Mouse (Mus musculus): ENCODE measurements around the gene Plagl2. TPM values are rescaled to one million over a fixed set of nuclear protein-coding genes. Genes with fewer than 3 reads are reported as not detected.

The Plagl2 gene
- polyA plus RNA-seq, 1 experiment: 15.3 TPM

DNA sequence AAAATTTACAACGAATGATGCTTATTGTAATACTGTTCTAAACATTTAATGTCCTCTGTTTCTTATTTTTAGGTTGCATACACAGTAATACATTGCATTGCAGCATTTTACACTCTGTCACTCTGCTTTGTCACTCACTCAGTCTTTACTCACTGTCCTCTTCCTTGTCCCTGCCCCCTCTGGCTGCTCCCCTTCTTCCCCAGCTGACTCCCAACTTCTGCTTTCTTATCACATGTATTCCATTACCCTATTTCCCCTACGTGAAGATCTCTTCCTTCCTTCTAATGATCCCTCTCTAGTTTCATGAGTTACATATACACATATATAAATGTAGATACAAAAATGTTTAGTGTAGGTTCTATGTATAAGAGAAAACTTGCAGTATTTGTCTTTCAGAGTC, 42.1 kb downstream of the Plagl2 start:
- H3K4me3 ChIP-seq (ENCODE audit: insufficient read depth, low read length): no peak overlapping the region
- no peak for TF ChIP-seq CTCF (IDR thresholded peaks at IDR 0.05; ENCODE audit: borderline replicate concordance, insufficient read depth, low read length)
- TF ChIP-seq POLR2A (IDR thresholded peaks at IDR 0.05; ENCODE audit: low read depth, low read length): no peak
- no peaks in the 10 kb centered on the region for H3K4me1 ChIP-seq (ENCODE audit: control insufficient read depth, insufficient read depth, low read length)
- H3K27ac ChIP-seq (ENCODE audit: insufficient read depth, low read length): no peak overlapping the region

DNA sequence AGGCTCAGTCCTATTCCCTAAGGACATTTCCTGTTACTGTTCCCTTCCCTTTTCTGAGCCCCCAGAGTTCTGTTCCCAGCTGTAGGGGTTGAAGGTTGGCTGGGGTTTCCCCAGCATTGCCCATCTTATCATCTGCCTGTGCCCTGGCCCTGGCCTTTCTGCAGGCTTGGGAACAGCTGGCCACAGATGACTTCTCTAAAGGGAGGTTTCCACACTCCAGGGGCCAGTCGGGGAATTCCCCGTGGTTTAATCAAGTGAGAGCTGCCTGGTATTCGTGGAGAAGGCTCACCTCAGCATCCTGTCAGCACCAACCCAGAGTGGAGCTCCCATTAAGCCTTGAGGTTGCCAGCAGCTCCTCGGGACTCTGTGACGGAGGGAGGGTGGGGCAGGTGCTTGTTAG, 42.7 kb downstream of the Plagl2 start:
- Histone ChIP-seq H3K4me3 (ENCODE audit: insufficient read depth, low read length) (no peak overlapping the region), H3K27ac (ENCODE audit: insufficient read depth, low read length) (no peak overlapping the region), H3K4me1 (ENCODE audit: control insufficient read depth, insufficient read depth, low read length) (no peaks in the 10 kb centered on the region)
- TF ChIP-seq CTCF (IDR thresholded peaks at IDR 0.05; ENCODE audit: borderline replicate concordance, insufficient read depth, low read length) (no peak), POLR2A (IDR thresholded peaks at IDR 0.05; ENCODE audit: low read depth, low read length) (no peak)

DNA sequence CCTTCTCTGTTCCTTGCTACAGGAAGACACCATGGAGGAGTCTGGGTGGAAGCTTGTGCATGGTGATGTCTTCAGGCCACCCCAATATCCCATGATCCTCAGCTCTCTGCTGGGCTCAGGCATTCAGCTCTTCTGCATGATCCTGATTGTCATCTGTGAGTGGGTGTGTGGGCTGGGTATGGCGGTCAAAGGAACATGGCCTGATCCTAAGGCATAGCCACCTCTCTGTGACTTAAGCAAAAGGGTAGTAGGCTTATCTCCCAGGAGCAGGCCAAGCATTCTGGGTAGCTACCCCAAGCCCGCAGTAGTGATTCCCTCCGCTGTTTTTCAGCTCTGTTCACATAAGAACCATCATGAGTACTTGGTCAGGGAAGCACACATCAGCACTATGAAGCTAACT, 47.0 kb downstream of the Plagl2 start:
- no peak overlapping the region for H3K27ac ChIP-seq (ENCODE audit: insufficient read depth, low read length)
- TF ChIP-seq CTCF (IDR thresholded peaks at IDR 0.05; ENCODE audit: borderline replicate concordance, insufficient read depth, low read length) (no peak), POLR2A (IDR thresholded peaks at IDR 0.05; ENCODE audit: low read depth, low read length) (no peak)

GRCm38 (mm10) chr2:153191242-153191641, 50.0 kb downstream of the Plagl2 start:
- Histone ChIP-seq H3K27ac (ENCODE audit: insufficient read depth, low read length) (no peak overlapping the region), H3K4me1 (ENCODE audit: control insufficient read depth, insufficient read depth, low read length) (no peaks in the 10 kb centered on the region), H3K4me3 (ENCODE audit: insufficient read depth, low read length) (no peak overlapping the region)
- TF ChIP-seq POLR2A (IDR thresholded peaks at IDR 0.05; ENCODE audit: low read depth, low read length): no peak
- no peak for TF ChIP-seq CTCF (IDR thresholded peaks at IDR 0.05; ENCODE audit: borderline replicate concordance, insufficient read depth, low read length)

More for the DNA sequence above, 47.0 kb downstream of the Plagl2 start:
- Histone ChIP-seq H3K4me3 (ENCODE audit: insufficient read depth, low read length) (no peak overlapping the region), H3K4me1 (ENCODE audit: control insufficient read depth, insufficient read depth, low read length) (no peaks in the 10 kb centered on the region)

GRCm38 (mm10) chr2:153187848-153188247, 53.4 kb downstream of the Plagl2 start:
- Histone ChIP-seq H3K4me3 (ENCODE audit: insufficient read depth, low read length) (no peak overlapping the region), H3K27ac (ENCODE audit: insufficient read depth, low read length) (no peak overlapping the region), H3K4me1 (ENCODE audit: control insufficient read depth, insufficient read depth, low read length) (no peaks in the 10 kb centered on the region)
- TF ChIP-seq POLR2A (IDR thresholded peaks at IDR 0.05; ENCODE audit: low read depth, low read length) (no peak), CTCF (IDR thresholded peaks at IDR 0.05; ENCODE audit: borderline replicate concordance, insufficient read depth, low read length) (no peak)

DNA sequence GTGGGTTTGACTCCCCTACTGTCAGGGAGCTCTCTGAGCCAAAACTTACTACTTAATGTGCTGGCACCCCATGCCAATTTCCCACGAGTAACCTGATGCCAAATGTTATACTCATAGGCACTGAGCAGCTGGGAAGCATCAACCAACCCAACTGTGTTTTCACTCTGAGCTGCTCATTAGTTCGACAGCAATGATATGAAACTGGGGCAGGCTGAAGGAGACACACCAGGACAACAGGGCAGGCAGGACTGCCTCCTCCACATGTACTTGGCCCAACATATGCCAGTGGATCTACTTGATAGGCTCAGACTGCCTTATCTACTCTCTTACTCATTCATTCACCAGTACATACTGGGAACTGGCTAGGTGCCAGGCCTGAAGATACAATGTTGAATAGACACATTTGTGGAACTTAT, 55.0 kb downstream of the Plagl2 start:
- no peak overlapping the region for H3K4me3 ChIP-seq (ENCODE audit: insufficient read depth, low read length)
- no peak overlapping the region for H3K27ac ChIP-seq (ENCODE audit: insufficient read depth, low read length)
- TF ChIP-seq CTCF (IDR thresholded peaks at IDR 0.05; ENCODE audit: borderline replicate concordance, insufficient read depth, low read length) (no peak), POLR2A (IDR thresholded peaks at IDR 0.05; ENCODE audit: low read depth, low read length) (no peak)
- H3K4me1 ChIP-seq (ENCODE audit: control insufficient read depth, insufficient read depth, low read length): no peaks in the 10 kb centered on the region

- Histone ChIP-seq H3K4me1 (ENCODE audit: control insufficient read depth, insufficient read depth, low read length) (peaks cover 14% of the 10 kb centered on the region; the same call in 1 of the 2 replicates), H3K27ac (ENCODE audit: insufficient read depth, low read length) (no peak overlapping the region), H3K4me3 (ENCODE audit: insufficient read depth, low read length) (no peak overlapping the region)
- TF ChIP-seq CTCF (IDR thresholded peaks at IDR 0.05; ENCODE audit: borderline replicate concordance, insufficient read depth, low read length): no peak
- TF ChIP-seq POLR2A (IDR thresholded peaks at IDR 0.05; ENCODE audit: low read depth, low read length): no peak
These were observed 61.3 kb downstream of the Plagl2 start for GRCm38 (mm10) chr2:153179961-153180360.

GRCm38 (mm10) chr2:153179126-153179860, 61.9 kb downstream of the Plagl2 start:
- Histone ChIP-seq H3K4me1 (ENCODE audit: control insufficient read depth, insufficient read depth, low read length) (peaks cover 14% of the 10 kb centered on the region; the same call in 1 of the 2 replicates), H3K4me3 (ENCODE audit: insufficient read depth, low read length) (no peak overlapping the region), H3K27ac (ENCODE audit: insufficient read depth, low read length) (peak overlapping the region; percentile 6; the same call in 1 of the 2 replicates)
- TF ChIP-seq POLR2A (IDR thresholded peaks at IDR 0.05; ENCODE audit: low read depth, low read length): no peak
- no peak for TF ChIP-seq CTCF (IDR thresholded peaks at IDR 0.05; ENCODE audit: borderline replicate concordance, insufficient read depth, low read length)

Other genes starting within 250 kb of the Plagl2 start
- 137 and 174 TPM in 2 replicates for gene Pdrg1, start 226.0 kb downstream of the Plagl2 start, polyA plus RNA-seq (2011; ENCODE audit: insufficient read length, low read depth, missing spikeins)
- not detected in 2 replicates for gene Xkr7, start 209.6 kb downstream of the Plagl2 start, polyA plus RNA-seq (2011; ENCODE audit: insufficient read length, low read depth, missing spikeins)
- gene Ccm2l, start 175.5 kb downstream of the Plagl2 start, polyA plus RNA-seq (2011; ENCODE audit: insufficient read length, low read depth, missing spikeins): not detected in 2 replicates
- gene Hck, start 133.0 kb downstream of the Plagl2 start, polyA plus RNA-seq (2011; ENCODE audit: insufficient read length, low read depth, missing spikeins): 0.90 and 4.2 TPM in 2 replicates
- gene Tm9sf4, start 80.1 kb downstream of the Plagl2 start, polyA plus RNA-seq (2011; ENCODE audit: insufficient read length, low read depth, missing spikeins): 114 and 120 TPM in 2 replicates
- 4.7 and 5.3 TPM in 2 replicates for gene Tspyl3, start 16.0 kb downstream of the Plagl2 start, polyA plus RNA-seq (2011; ENCODE audit: insufficient read length, low read depth, missing spikeins)
- 45.7 and 49.7 TPM in 2 replicates for gene Pofut1, start 107 bp upstream of the Plagl2 start, polyA plus RNA-seq (2011; ENCODE audit: insufficient read length, low read depth, missing spikeins)
- gene Kif3b, start 50.0 kb upstream of the Plagl2 start, polyA plus RNA-seq (2011; ENCODE audit: insufficient read length, low read depth, missing spikeins): 20.3 and 21.9 TPM in 2 replicates
- gene Asxl1, start 104.4 kb upstream of the Plagl2 start, polyA plus RNA-seq (2011; ENCODE audit: insufficient read length, low read depth, missing spikeins): 32.0 and 33.9 TPM in 2 replicates

Data from embryonic fibroblast, embryonic 13.5 days (primary cell).